Mouse (Mus musculus) kidney, postnatal 25 days (tissue): Measurements from ENCODE around the gene Vmn2r80.
A peak's percentile ranks its signal among the peaks of the same experiment; 100 is the strongest.
"Not testable (repeated sequence)": the region's sequence is repeated elsewhere in the genome, so short reads cannot be mapped to it uniquely, and the experiment has no call there.

Source experiments
- DNase-seq, 2 experiments: peaks; one replicate each; pipeline ENCODE4 v3.0.0; 2021; ENCODE audit warnings: mixed read lengths in 2 of 2

Gene Vmn2r80

GRCm38 (mm10) chr10:79148469-79148868 is at the start of gene Vmn2r80:
Gene Vmn2r80, plus strand, starts transcription at chr10:79148769.
- DNase-seq, result not testable (repeated sequence)

- peak in 1 of 2 experiments; percentile 36 for DNase-seq
These were observed 42.0 kb upstream of the Vmn2r80 start for GRCm38 (mm10) chr10:79106325-79107282.

- DNase-seq, result no peak
These were observed 41.0 kb upstream of the Vmn2r80 start for GRCm38 (mm10) chr10:79107531-79107930.

GRCm38 (mm10) chr10:79109156-79109555 is 39.4 kb upstream of the Vmn2r80 start:
- DNase-seq, result no peak

GRCm38 (mm10) chr10:79110482-79110881 is 38.1 kb upstream of the Vmn2r80 start:
- DNase-seq, result peak in 1 of 2 experiments; percentile 30

- DNase-seq, result no peak
These were observed 33.5 kb upstream of the Vmn2r80 start for GRCm38 (mm10) chr10:79115085-79115484.

- DNase-seq, result peak; percentile 38 to 74
These were observed 32.3 kb upstream of the Vmn2r80 start for GRCm38 (mm10) chr10:79116125-79116849.

GRCm38 (mm10) chr10:79151602-79152001 is 3.0 kb downstream of the Vmn2r80 start:
- DNase-seq, result no peak

- not testable (repeated sequence) for DNase-seq
These were observed 51.4 kb downstream of the Vmn2r80 start for GRCm38 (mm10) chr10:79199973-79200372.

GRCm38 (mm10) chr10:79220432-79220831 is 71.9 kb downstream of the Vmn2r80 start:
- DNase-seq, result no peak

- DNase-seq, result no peak
These were observed 73.0 kb downstream of the Vmn2r80 start for GRCm38 (mm10) chr10:79221606-79222005.

GRCm38 (mm10) chr10:79222214-79222613 is 73.6 kb downstream of the Vmn2r80 start:
- no peak for DNase-seq
